Comparison of ENCODE assay signal across 24 mouse cellular contexts in genomic region chr4:98917724-98918123, GRCm38 (mm10).
"Had no signal": no experiment of that assay in that cellular context is flagged by ENCODE, and none has a peak within 500 bp of the region (broad histone marks: within the 10 kb centered on the region; RNA-seq: fewer than 3 reads in every experiment).

No protein-coding gene starts in this region.

- H3K36me3 ChIP-seq: heart, embryonic 13.5 days; heart, embryonic 15.5 days; limb, embryonic 10.5 days; limb, embryonic 12.5 days had no signal

- H3K4me3 ChIP-seq: gastrocnemius, adult 2 months; heart, adult 2 months; heart, embryonic 13.5 days; heart, embryonic 15.5 days; layer of hippocampus, adult 2 months; left cerebral cortex, adult 2 months; limb, embryonic 10.5 days; limb, embryonic 12.5 days had no signal

- H3K9me3 ChIP-seq: heart, embryonic 13.5 days; heart, embryonic 15.5 days; limb, embryonic 10.5 days; limb, embryonic 12.5 days had no signal

- H3K4me2 ChIP-seq: heart, embryonic 11.5 days; heart, embryonic 13.5 days; heart, embryonic 15.5 days; hindbrain, embryonic 14.5 days; limb, embryonic 12.5 days; liver, embryonic 11.5 days had no signal

- H3K27ac ChIP-seq: gastrocnemius, adult 2 months; heart, adult 2 months; heart, embryonic 13.5 days; heart, embryonic 15.5 days; hindbrain, embryonic 14.5 days; kidney, postnatal 0 days; layer of hippocampus, adult 2 months; left cerebral cortex, adult 2 months; limb, embryonic 10.5 days; limb, embryonic 12.5 days had no signal

- ATAC-seq: forebrain, embryonic 16.5 days; hindbrain, embryonic 16.5 days; inflammation-experienced regulatory T-cells, adult 6 months had no signal

- H3K27me3 ChIP-seq: heart, embryonic 13.5 days; heart, embryonic 15.5 days; limb, embryonic 12.5 days had no signal

- H3K9ac ChIP-seq: heart, embryonic 13.5 days; heart, embryonic 15.5 days; hindbrain, embryonic 14.5 days; limb, embryonic 12.5 days had no signal

- DNase-seq: gastrocnemius, adult 2 months; gastrocnemius, postnatal 10 days; gastrocnemius, postnatal 25 days; heart, adult 2 months; heart, postnatal 14 days; heart, postnatal 36 days; kidney, adult 18-20 months; kidney, adult 8-10 months; kidney, postnatal 14 days; kidney, postnatal 36 days; liver had no signal
